Mouse (Mus musculus): Measurements from ENCODE around the gene Hpd. TPM values are rescaled to one million over a fixed set of nuclear protein-coding genes. Genes with fewer than 3 reads are reported as not detected.

Gene Hpd
- polyA plus RNA-seq, 1 experiment from 2014 or later = 4.1 TPM

DNA sequence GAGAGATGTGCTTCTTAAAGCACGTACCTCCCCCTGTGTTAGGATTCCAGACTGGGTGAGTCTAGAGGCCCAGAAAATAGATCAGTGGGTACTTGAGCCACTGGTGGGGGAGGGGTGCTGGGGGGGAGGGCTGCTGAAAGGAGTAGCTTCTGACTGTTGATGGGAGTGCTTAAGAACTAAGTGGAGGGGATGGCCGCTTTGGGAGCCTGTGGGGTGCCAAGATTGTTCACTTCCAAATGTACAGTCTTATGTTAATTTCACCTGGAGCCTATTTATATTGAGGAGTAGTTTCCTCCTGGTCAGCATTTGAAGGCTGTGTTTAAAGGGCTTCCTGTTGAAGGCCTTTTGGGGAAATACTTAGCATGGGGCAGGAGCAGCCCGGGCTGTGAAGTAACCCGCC, 24.6 kb downstream of the Hpd start:
- H3K27ac ChIP-seq (ENCODE audit: low read length) = no peak overlapping the region
- peaks cover 53% of the 10 kb centered on the region for H3K36me3 ChIP-seq (ENCODE audit: control insufficient read depth, insufficient read depth, low read length)
- H3K4me2 ChIP-seq (ENCODE audit: low read depth, low read length) = no peak overlapping the region
- no peaks in the 10 kb centered on the region for H3K4me1 ChIP-seq (ENCODE audit: control insufficient read depth, insufficient read depth, low read length)
- no peak overlapping the region for H3K4me3 ChIP-seq (replicated peaks; ENCODE audit: low read length)
- H3K9me3 ChIP-seq (replicated peaks; ENCODE audit: control insufficient read depth, low read length) = no peaks in the 10 kb centered on the region
- 88% methylated on average over 4 of the region's 4 CpGs for WGBS
- no peaks in the 10 kb centered on the region for H3K27me3 ChIP-seq (ENCODE audit: control insufficient read depth, insufficient read depth, low read length)
- H3K9ac ChIP-seq (ENCODE audit: low read length) = no peak overlapping the region
- no peak for ATAC-seq (ENCODE audit: insufficient read depth, low FRiP score)

DNA sequence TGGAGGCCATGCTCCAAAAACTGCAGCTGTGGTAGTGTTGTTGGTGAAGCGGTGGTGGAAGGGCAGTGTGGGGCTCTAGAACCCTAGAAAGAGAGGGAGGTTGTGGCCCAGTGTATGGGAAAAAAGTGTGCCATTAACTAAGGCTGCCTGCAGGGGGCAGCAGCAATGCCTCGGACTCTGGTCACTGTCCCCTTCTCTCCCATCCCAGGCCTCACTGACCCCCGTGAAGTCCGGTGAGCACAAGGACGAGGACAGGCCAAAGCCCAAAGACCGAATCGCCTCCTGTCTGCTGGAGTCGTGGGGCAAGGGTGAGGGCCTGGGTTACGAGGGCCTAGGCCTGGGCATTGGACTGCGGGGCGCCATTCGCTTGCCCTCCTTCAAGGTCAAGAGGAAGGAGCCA, 25.8 kb downstream of the Hpd start:
- H3K9ac ChIP-seq (ENCODE audit: low read length) = no peak overlapping the region
- no peak overlapping the region for H3K4me3 ChIP-seq (replicated peaks; ENCODE audit: low read length)
- no peaks in the 10 kb centered on the region for H3K27me3 ChIP-seq (ENCODE audit: control insufficient read depth, insufficient read depth, low read length)
- WGBS = 87% methylated on average over 12 of the region's 12 CpGs
- no peak overlapping the region for H3K27ac ChIP-seq (ENCODE audit: low read length)
- H3K4me1 ChIP-seq (ENCODE audit: control insufficient read depth, insufficient read depth, low read length) = no peaks in the 10 kb centered on the region
- H3K9me3 ChIP-seq (replicated peaks; ENCODE audit: control insufficient read depth, low read length) = no peaks in the 10 kb centered on the region
- peaks cover 53% of the 10 kb centered on the region for H3K36me3 ChIP-seq (ENCODE audit: control insufficient read depth, insufficient read depth, low read length)
- no peak overlapping the region for H3K4me2 ChIP-seq (ENCODE audit: low read depth, low read length)
- ATAC-seq (ENCODE audit: insufficient read depth, low FRiP score) = no peak

DNA sequence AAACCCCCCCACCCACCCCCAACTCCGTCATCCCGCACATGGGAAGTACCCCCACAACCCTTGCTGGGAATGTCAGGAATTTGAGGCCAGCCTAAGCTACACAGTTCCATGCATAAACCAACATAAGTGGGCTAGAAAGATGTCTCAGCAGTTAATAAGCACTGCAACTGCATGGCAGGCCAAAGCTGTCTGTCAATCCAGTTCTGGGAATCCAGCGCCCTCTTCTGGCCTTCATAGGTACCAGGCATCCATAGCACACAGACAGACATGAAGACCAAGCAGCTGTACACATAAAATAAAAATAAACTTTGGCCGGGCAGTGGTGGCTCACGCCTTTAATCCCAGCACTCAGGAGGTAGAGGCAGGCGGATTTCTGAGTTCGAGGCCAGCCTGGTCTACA, 27.1 kb downstream of the Hpd start:
- Histone ChIP-seq H3K27me3 (ENCODE audit: control insufficient read depth, insufficient read depth, low read length) (no peaks in the 10 kb centered on the region), H3K4me1 (ENCODE audit: control insufficient read depth, insufficient read depth, low read length) (peaks cover 8% of the 10 kb centered on the region), H3K4me3 (replicated peaks; ENCODE audit: low read length) (no peak overlapping the region), H3K27ac (ENCODE audit: low read length) (no peak overlapping the region), H3K36me3 (ENCODE audit: control insufficient read depth, insufficient read depth, low read length) (peaks cover 40% of the 10 kb centered on the region), H3K9ac (ENCODE audit: low read length) (no peak overlapping the region), H3K4me2 (ENCODE audit: low read depth, low read length) (no peak overlapping the region), H3K9me3 (replicated peaks; ENCODE audit: control insufficient read depth, low read length) (no peaks in the 10 kb centered on the region)
- WGBS = 40% methylated on average over 7 of the region's 7 CpGs
- no peak for ATAC-seq (ENCODE audit: insufficient read depth, low FRiP score)

DNA sequence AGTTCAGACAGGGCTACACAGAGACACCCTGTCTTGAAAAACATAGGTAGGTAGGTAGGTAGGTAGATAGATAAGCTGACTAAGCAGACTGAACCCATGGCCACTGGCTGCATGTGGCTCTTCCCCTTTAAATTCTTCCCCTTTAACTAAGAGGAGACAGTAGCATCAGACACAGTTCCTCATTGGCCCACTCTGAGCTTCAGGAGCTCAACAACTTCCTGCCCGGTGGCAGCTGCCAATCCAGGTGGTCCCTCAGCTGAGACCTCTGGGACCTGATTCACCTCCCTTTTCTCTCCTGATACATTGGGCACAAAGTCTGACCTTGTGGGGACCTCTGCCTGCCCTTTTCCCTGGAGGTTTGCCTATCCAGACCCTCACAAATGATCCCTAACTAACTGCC, 29.6 kb downstream of the Hpd start:
- Histone ChIP-seq H3K27me3 (ENCODE audit: control insufficient read depth, insufficient read depth, low read length) (no peaks in the 10 kb centered on the region), H3K4me3 (replicated peaks; ENCODE audit: low read length) (no peak overlapping the region), H3K36me3 (ENCODE audit: control insufficient read depth, insufficient read depth, low read length) (peaks cover 40% of the 10 kb centered on the region), H3K4me2 (ENCODE audit: low read depth, low read length) (no peak overlapping the region), H3K9ac (ENCODE audit: low read length) (no peak overlapping the region), H3K27ac (ENCODE audit: low read length) (no peak overlapping the region), H3K4me1 (ENCODE audit: control insufficient read depth, insufficient read depth, low read length) (peaks cover 32% of the 10 kb centered on the region), H3K9me3 (replicated peaks; ENCODE audit: control insufficient read depth, low read length) (no peaks in the 10 kb centered on the region)
- no peak for ATAC-seq (ENCODE audit: insufficient read depth, low FRiP score)
- 75% methylated on average over 1 of the region's 1 CpGs for WGBS

DNA sequence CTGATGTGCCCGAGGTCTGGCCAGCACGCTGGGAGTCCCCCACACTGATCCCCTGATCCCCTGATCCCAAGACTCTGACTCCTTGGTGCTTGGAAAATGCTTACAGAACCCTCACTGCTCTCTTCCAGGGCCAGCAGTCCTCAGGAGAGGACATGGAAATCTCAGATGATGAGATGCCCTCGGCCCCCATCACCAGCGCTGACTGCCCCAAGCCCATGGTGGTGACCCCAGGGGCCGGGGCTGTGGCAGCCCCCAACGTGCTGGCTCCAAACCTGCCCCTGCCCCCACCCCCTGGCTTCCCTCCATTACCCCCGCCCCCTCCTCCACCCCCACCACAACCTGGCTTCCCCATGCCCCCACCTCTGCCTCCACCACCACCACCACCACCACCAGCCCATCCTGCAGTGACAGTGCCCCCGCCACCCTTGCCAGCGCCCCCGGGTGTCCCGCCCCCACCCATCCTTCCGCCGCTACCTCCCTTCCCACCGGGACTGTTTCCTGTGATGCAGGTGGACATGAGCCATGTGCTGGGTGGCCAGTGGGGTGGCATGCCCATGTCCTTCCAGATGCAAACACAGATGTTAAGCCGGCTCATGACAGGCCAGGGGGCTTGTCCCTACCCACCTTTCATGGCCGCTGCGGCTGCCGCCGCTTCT, 30.7 kb downstream of the Hpd start:
- Histone ChIP-seq H3K4me1 (ENCODE audit: control insufficient read depth, insufficient read depth, low read length) (peaks cover 32% of the 10 kb centered on the region), H3K4me2 (ENCODE audit: low read depth, low read length) (no peak overlapping the region), H3K4me3 (replicated peaks; ENCODE audit: low read length) (no peak overlapping the region), H3K9ac (ENCODE audit: low read length) (no peak overlapping the region), H3K27me3 (ENCODE audit: control insufficient read depth, insufficient read depth, low read length) (no peaks in the 10 kb centered on the region), H3K27ac (ENCODE audit: low read length) (no peak overlapping the region), H3K9me3 (replicated peaks; ENCODE audit: control insufficient read depth, low read length) (no peaks in the 10 kb centered on the region), H3K36me3 (ENCODE audit: control insufficient read depth, insufficient read depth, low read length) (peaks cover 41% of the 10 kb centered on the region)
- no peak for ATAC-seq (ENCODE audit: insufficient read depth, low FRiP score)
- WGBS = 90% methylated on average over 19 of the region's 19 CpGs

DNA sequence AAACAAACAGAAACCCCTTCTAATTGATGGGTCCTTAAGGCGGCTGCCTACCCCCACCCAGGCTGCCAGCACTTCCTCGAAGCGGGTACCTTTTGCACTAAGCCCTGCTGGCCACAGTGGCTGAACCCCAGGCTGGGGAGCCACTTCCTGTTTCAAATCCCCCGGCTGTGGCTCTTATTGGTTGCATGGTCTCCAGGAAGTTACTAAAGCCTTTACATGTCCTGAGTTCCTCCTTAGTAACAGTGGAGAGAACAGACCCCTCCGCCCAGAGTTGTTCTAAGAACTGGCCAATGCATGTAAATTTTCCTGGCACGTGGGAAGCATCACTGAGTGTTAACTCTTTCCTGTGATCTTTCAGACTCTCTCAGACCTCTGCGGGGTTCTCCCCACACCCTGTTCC, 31.4 kb downstream of the Hpd start:
- Histone ChIP-seq H3K9me3 (replicated peaks; ENCODE audit: control insufficient read depth, low read length) (no peaks in the 10 kb centered on the region), H3K4me3 (replicated peaks; ENCODE audit: low read length) (peak overlapping the region; percentile 44), H3K27me3 (ENCODE audit: control insufficient read depth, insufficient read depth, low read length) (no peaks in the 10 kb centered on the region), H3K9ac (ENCODE audit: low read length) (peak overlapping the region; percentile 63), H3K4me2 (ENCODE audit: low read depth, low read length) (peak overlapping the region; percentile 66), H3K27ac (ENCODE audit: low read length) (peak overlapping the region; percentile 67), H3K36me3 (ENCODE audit: control insufficient read depth, insufficient read depth, low read length) (peaks cover 45% of the 10 kb centered on the region), H3K4me1 (ENCODE audit: control insufficient read depth, insufficient read depth, low read length) (peaks cover 32% of the 10 kb centered on the region)
- WGBS = 27% methylated on average over 7 of the region's 7 CpGs
- ATAC-seq (ENCODE audit: insufficient read depth, low FRiP score) = peak; percentile 30; the same call in 1 of the 2 replicates

DNA sequence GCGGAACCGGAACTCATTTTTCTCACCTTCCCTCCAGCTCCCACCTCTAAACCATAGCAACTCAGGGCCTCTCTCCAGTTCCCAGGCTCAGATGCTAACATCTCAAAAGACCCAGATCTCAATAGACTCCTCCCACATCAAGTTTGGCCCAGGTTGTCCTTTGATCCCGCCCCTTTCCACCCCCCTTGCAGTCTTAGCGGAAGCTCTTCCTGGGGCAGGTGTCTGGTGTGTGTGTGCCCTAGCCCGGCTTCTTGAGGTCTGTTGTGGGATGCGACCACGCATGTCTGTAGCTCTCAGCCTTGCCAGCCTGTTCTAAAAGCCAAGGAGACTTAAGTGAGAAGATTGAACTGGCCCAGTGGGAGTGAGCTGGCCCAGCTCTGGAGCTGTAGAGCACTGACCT, 31.9 kb downstream of the Hpd start:
- Histone ChIP-seq H3K4me1 (ENCODE audit: control insufficient read depth, insufficient read depth, low read length) (peaks cover 34% of the 10 kb centered on the region), H3K27ac (ENCODE audit: low read length) (peak overlapping the region; percentile 67), H3K27me3 (ENCODE audit: control insufficient read depth, insufficient read depth, low read length) (no peaks in the 10 kb centered on the region), H3K9ac (ENCODE audit: low read length) (peak overlapping the region; percentile 63), H3K36me3 (ENCODE audit: control insufficient read depth, insufficient read depth, low read length) (peaks cover 45% of the 10 kb centered on the region), H3K9me3 (replicated peaks; ENCODE audit: control insufficient read depth, low read length) (no peaks in the 10 kb centered on the region), H3K4me3 (replicated peaks; ENCODE audit: low read length) (peak overlapping the region; percentile 44), H3K4me2 (ENCODE audit: low read depth, low read length) (peak overlapping the region; percentile 66)
- WGBS = 33% methylated on average over 7 of the region's 7 CpGs
- ATAC-seq (ENCODE audit: insufficient read depth, low FRiP score) = no peak

DNA sequence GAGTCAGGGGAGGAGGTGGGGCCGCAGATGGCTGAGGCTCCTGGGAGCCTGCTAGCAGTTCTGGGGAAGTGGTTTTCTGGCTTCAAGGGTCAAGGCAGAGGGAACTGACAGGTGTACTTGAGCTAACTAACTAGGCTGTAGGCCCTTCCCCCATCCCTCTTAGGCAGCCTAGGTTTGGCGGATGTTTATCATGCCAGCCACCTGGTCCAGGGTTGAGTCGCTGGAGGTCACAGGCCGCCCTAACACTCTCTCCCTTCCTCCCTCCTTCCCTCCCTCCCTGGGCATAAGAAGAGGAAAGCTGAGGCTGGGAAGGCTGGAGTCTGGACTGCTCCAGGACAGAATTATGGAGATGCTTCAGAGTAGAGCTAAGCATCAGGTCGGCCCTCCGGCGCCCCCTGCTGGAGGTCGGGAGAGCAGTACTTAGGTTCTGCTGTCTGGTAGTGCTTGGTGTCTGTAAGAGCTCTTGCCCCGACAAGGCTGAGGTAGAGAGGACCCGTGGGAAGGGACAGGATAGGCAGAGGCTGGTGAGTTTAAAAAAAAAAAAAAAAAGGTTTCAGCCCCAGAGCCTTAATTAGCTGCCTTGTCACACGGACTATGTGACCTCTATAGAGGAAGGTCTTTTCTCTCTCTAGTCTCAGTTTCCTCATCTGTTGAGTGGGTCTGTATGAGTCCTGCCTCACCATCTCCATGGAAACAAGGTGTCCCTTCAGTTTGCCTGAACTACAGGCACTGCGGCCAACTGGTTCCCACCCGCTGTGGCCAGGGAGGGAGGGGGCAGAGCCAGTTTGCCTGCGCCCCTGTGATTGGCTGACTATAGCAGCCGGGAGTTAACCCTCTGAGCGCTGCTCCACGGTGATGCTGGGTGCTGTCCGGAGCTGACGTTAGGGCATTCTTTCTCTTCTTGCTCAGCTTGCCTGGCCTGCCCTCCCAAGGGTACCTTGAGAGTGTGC, 32.8 kb downstream of the Hpd start:
- Histone ChIP-seq H3K4me2 (ENCODE audit: low read depth, low read length) (peak overlapping the region; percentile 66), H3K9me3 (replicated peaks; ENCODE audit: control insufficient read depth, low read length) (no peaks in the 10 kb centered on the region), H3K4me1 (ENCODE audit: control insufficient read depth, insufficient read depth, low read length) (peaks cover 44% of the 10 kb centered on the region), H3K27ac (ENCODE audit: low read length) (no peak overlapping the region; the same call in 1 of the 2 replicates), H3K9ac (ENCODE audit: low read length) (peak overlapping the region; percentile 63), H3K27me3 (ENCODE audit: control insufficient read depth, insufficient read depth, low read length) (no peaks in the 10 kb centered on the region), H3K36me3 (ENCODE audit: control insufficient read depth, insufficient read depth, low read length) (peaks cover 42% of the 10 kb centered on the region), H3K4me3 (replicated peaks; ENCODE audit: low read length) (peak overlapping the region; percentile 44)
- WGBS = 4% methylated on average over 19 of the region's 19 CpGs
- peak; percentile 78 for ATAC-seq (ENCODE audit: insufficient read depth, low FRiP score)

DNA sequence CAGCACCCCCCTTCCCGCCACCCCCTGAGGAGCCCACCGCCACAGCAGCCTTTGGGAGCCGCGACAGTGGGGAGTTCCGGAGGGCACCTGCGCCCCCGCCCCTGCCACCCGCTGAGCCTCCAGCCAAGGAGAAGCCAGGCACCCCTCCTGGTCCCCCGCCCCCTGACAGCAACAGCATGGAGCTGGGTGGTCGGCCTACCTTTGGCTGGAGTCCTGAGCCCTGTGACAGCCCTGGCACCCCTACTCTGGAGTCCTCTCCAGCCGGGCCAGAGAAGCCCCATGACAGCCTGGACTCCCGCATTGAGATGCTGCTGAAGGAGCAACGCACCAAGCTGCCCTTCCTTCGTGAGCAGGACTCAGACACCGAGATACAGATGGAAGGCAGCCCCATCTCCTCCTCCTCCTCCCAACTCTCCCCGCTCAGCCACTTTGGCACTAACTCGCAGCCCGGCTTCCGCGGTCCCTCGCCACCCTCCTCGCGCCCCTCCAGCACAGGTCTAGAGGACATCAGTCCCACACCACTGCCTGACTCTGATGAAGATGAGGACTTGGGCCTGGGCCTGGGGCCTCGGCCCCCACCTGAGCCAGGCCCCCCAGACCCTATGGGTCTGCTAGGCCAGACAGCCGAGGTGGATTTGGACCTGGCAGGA, 34.3 kb downstream of the Hpd start:
- H3K4me3 ChIP-seq (replicated peaks; ENCODE audit: low read length) = no peak overlapping the region
- 81% methylated on average over 25 of the region's 25 CpGs for WGBS
- no peak overlapping the region for H3K27ac ChIP-seq (ENCODE audit: low read length)
- ATAC-seq (ENCODE audit: insufficient read depth, low FRiP score) = no peak
- no peaks in the 10 kb centered on the region for H3K27me3 ChIP-seq (ENCODE audit: control insufficient read depth, insufficient read depth, low read length)
- H3K9me3 ChIP-seq (replicated peaks; ENCODE audit: control insufficient read depth, low read length) = no peaks in the 10 kb centered on the region
- H3K36me3 ChIP-seq (ENCODE audit: control insufficient read depth, insufficient read depth, low read length) = peaks cover 32% of the 10 kb centered on the region
- H3K4me1 ChIP-seq (ENCODE audit: control insufficient read depth, insufficient read depth, low read length) = peaks cover 54% of the 10 kb centered on the region
- no peak overlapping the region; the same call in 1 of the 2 replicates for H3K4me2 ChIP-seq (ENCODE audit: low read depth, low read length)
- peak overlapping the region; percentile 50 for H3K9ac ChIP-seq (ENCODE audit: low read length)
